Mouse (Mus musculus): ENCODE data around the gene Mypn. TPM values are rescaled to one million over a fixed set of nuclear protein-coding genes. Genes with fewer than 3 reads are reported as not detected.

Gene Mypn
- polyA plus RNA-seq, 2 experiments, result 0.03 to 0.05 TPM

DNA sequence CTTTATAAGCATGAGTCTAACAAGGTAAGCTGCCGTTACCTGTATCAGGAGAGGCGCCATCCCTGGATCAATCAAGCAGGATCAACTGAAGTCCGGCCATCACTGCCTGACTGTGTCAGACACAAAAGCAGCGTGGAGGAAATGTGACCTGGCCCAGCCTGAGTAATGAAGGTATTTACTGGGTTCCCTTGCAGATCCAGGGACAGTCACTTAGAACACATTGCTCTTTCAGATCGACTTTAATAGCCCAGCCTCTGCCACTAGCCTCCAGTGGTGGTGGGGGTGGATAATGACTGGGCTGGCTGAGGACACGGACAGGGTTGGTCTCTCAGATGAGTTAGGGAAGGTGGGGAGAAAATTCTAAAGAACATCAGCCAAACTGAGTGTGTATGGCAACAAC lies 5.1 kb upstream of the Mypn start:
- DNase-seq (ENCODE audit: low read depth in 3 of 3, low spot score in 3 of 3) (no peak), ATAC-seq (ENCODE audit: insufficient read depth) (no peak)
- Histone ChIP-seq H3K4me3 (ENCODE audit: insufficient read depth in 1 of 2, low read depth in 2 of 2, low read length in 2 of 2) (no peak overlapping the region), H3K27ac (no peak overlapping the region), H3K36me3 (replicated peaks; ENCODE audit: control insufficient read depth, insufficient read depth, low read depth) (no peaks in the 10 kb centered on the region), H3K9me3 (ENCODE audit: control insufficient read depth, low read length) (no peaks in the 10 kb centered on the region), H3K9ac (replicated peaks) (no peak overlapping the region), H3K4me1 (replicated peaks; ENCODE audit: control insufficient read depth in 2 of 2, insufficient read depth in 2 of 2, low read length in 1 of 2) (no peaks in the 10 kb centered on the region), H3K4me2 (ENCODE audit: low read depth) (no peak overlapping the region), H3K27me3 (ENCODE audit: control insufficient read depth, insufficient read depth, low read length) (no peaks in the 10 kb centered on the region)
- 64% methylated on average over 6 of the region's 6 CpGs for WGBS (ENCODE audit: insufficient replicate concordance)
- TF ChIP-seq EP300 (IDR thresholded peaks at IDR 0.05; ENCODE audit: low read depth), result no peak
- TF ChIP-seq CTCF (IDR thresholded peaks at IDR 0.05; ENCODE audit: low read depth), result no peak

DNA sequence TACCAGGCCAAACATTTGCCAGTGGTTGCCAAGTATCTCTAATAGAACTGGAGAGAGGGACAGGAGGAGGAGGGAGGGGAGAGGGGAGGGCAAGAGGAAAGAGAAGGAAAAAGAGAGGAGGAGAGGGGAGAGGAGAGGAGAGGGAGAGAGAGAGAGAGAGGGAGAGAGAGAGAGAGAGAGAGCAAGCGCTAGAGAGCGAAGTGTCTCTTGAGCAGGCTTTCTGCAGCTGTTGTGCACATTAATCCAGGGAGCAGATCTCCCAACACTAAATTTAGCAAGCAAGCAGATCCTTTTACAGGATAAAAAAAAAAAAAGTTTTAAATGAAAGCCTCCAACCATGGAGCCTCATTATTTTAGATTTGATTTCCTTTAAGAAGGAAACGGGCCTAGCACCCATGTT lies 750 bp downstream of the Mypn start:
- Histone ChIP-seq H3K27me3 (ENCODE audit: control insufficient read depth, insufficient read depth, low read length) (no peaks in the 10 kb centered on the region), H3K27ac (no peak overlapping the region), H3K4me2 (ENCODE audit: low read depth) (no peak overlapping the region), H3K4me3 (ENCODE audit: insufficient read depth in 1 of 2, low read depth in 2 of 2, low read length in 2 of 2) (no peak overlapping the region), H3K36me3 (replicated peaks; ENCODE audit: control insufficient read depth, insufficient read depth, low read depth) (no peaks in the 10 kb centered on the region), H3K4me1 (replicated peaks; ENCODE audit: control insufficient read depth in 2 of 2, insufficient read depth in 2 of 2, low read length in 1 of 2) (peaks cover 4 to 12% of the 10 kb centered on the region in 2 experiments), H3K9ac (replicated peaks) (no peak overlapping the region), H3K9me3 (ENCODE audit: control insufficient read depth, low read length) (no peaks in the 10 kb centered on the region)
- ATAC-seq (ENCODE audit: insufficient read depth) (no peak), DNase-seq (ENCODE audit: low read depth in 3 of 3, low spot score in 3 of 3) (no peak)
- WGBS (ENCODE audit: insufficient replicate concordance), result 75% methylated on average over 3 of the region's 3 CpGs
- no peak for TF ChIP-seq CTCF (IDR thresholded peaks at IDR 0.05; ENCODE audit: low read depth)
- no peak for TF ChIP-seq EP300 (IDR thresholded peaks at IDR 0.05; ENCODE audit: low read depth)

DNA sequence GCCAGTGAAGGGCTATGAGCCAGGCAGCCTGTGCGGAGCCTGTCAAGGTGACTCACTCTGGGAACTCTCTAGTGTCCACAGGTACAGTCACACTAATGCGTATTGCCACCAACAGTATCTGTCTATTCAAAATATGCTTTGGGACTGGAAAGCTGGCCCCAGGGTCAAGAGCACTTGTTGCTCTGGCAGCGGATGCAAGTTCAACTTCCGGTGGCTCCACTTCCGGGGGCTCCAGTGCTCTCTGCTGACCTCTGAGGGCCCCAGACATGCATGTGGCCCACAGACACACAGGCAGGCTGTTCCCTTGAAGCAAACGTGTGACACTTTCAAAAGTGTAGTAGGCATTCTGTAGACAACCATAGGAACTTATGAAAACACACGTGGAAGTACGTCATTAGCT lies 2.2 kb downstream of the Mypn start:
- Histone ChIP-seq H3K27ac (no peak overlapping the region), H3K4me2 (ENCODE audit: low read depth) (no peak overlapping the region), H3K4me1 (replicated peaks; ENCODE audit: control insufficient read depth in 2 of 2, insufficient read depth in 2 of 2, low read length in 1 of 2) (peaks cover 4 to 12% of the 10 kb centered on the region in 2 experiments), H3K27me3 (ENCODE audit: control insufficient read depth, insufficient read depth, low read length) (no peaks in the 10 kb centered on the region), H3K36me3 (replicated peaks; ENCODE audit: control insufficient read depth, insufficient read depth, low read depth) (no peaks in the 10 kb centered on the region), H3K9me3 (ENCODE audit: control insufficient read depth, low read length) (no peaks in the 10 kb centered on the region), H3K4me3 (ENCODE audit: insufficient read depth in 1 of 2, low read depth in 2 of 2, low read length in 2 of 2) (no peak overlapping the region), H3K9ac (replicated peaks) (no peak overlapping the region)
- WGBS (ENCODE audit: insufficient replicate concordance), result 73% methylated on average over 8 of the region's 8 CpGs
- TF ChIP-seq EP300 (IDR thresholded peaks at IDR 0.05; ENCODE audit: low read depth), result no peak
- TF ChIP-seq CTCF (IDR thresholded peaks at IDR 0.05; ENCODE audit: low read depth), result no peak
- DNase-seq (ENCODE audit: low read depth in 3 of 3, low spot score in 3 of 3), result no peak
- ATAC-seq (ENCODE audit: insufficient read depth), result no peak

DNA sequence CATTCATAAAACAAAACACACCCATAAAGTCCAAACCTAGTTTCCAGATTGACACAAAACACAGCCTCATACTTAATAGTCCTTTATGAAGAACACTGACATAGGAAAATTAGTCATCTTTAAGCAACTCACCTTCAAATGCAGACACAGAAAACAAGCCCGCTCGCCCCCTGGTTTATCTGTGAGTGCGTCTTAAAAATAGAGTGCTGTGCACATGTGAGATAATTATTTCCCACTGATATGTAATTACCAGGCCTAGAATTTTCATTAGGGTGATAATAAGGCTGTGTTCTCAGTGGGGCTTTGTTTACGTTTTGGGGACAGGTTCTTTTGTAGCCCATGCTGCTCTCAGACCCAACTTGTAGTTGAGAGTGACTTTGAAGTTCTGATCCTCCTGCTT lies 4.7 kb downstream of the Mypn start:
- Histone ChIP-seq H3K27me3 (ENCODE audit: control insufficient read depth, insufficient read depth, low read length) (no peaks in the 10 kb centered on the region), H3K9me3 (ENCODE audit: control insufficient read depth, low read length) (no peaks in the 10 kb centered on the region), H3K4me1 (replicated peaks; ENCODE audit: control insufficient read depth in 2 of 2, insufficient read depth in 2 of 2, low read length in 1 of 2) (peaks cover 4 to 12% of the 10 kb centered on the region in 2 experiments), H3K4me3 (ENCODE audit: insufficient read depth in 1 of 2, low read depth in 2 of 2, low read length in 2 of 2) (no peak overlapping the region), H3K9ac (replicated peaks) (peak overlapping the region; percentile 27), H3K4me2 (ENCODE audit: low read depth) (peak overlapping the region; percentile 31), H3K36me3 (replicated peaks; ENCODE audit: control insufficient read depth, insufficient read depth, low read depth) (no peaks in the 10 kb centered on the region), H3K27ac (no peak overlapping the region)
- peak; percentile 79 for ATAC-seq (ENCODE audit: insufficient read depth)
- WGBS (ENCODE audit: insufficient replicate concordance), result 18% methylated on average over 4 of the region's 4 CpGs
- TF ChIP-seq EP300 (IDR thresholded peaks at IDR 0.05; ENCODE audit: low read depth) (peak; percentile 78), CTCF (IDR thresholded peaks at IDR 0.05; ENCODE audit: low read depth) (no peak)
- DNase-seq (ENCODE audit: low read depth in 3 of 3, low spot score in 3 of 3), result peak; percentile 27 to 51 (median 37)

DNA sequence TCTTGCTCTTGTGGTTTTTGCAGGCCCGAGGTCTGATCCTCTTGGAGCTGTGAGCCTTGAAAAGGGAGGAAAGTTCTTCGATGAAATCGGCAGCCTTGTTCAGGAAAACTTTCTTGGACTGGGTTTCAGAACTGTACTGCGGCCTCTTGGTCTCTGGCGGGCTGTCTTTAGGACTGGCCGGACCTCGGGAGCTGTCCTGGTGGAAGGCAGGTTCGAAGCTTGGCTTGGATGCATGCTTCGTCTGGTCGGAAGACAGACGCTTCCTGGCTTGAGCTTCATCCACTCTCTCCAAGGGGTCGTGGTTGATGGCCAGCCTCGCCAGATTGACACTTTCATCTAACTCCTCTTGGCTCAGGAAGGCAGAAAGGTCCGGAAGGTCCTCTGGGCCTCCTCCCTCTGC lies 11.0 kb downstream of the Mypn start:
- H3K27me3 ChIP-seq (ENCODE audit: control insufficient read depth, insufficient read depth, low read length), result no peaks in the 10 kb centered on the region
- no peak overlapping the region for H3K27ac ChIP-seq
- WGBS (ENCODE audit: insufficient replicate concordance), result 73% methylated on average over 14 of the region's 14 CpGs
- no peak overlapping the region for H3K9ac ChIP-seq (replicated peaks)
- TF ChIP-seq CTCF (IDR thresholded peaks at IDR 0.05; ENCODE audit: low read depth) (no peak), EP300 (IDR thresholded peaks at IDR 0.05; ENCODE audit: low read depth) (no peak)
- no peaks in the 10 kb centered on the region for H3K4me1 ChIP-seq (replicated peaks; ENCODE audit: control insufficient read depth in 2 of 2, insufficient read depth in 2 of 2, low read length in 1 of 2)
- H3K36me3 ChIP-seq (replicated peaks; ENCODE audit: control insufficient read depth, insufficient read depth, low read depth), result no peaks in the 10 kb centered on the region
- DNase-seq (ENCODE audit: low read depth in 3 of 3, low spot score in 3 of 3), result no peak
- H3K9me3 ChIP-seq (ENCODE audit: control insufficient read depth, low read length), result no peaks in the 10 kb centered on the region
- ATAC-seq (ENCODE audit: insufficient read depth), result no peak
- H3K4me3 ChIP-seq (ENCODE audit: insufficient read depth in 1 of 2, low read depth in 2 of 2, low read length in 2 of 2), result no peak overlapping the region
- no peak overlapping the region for H3K4me2 ChIP-seq (ENCODE audit: low read depth)

Data from liver, embryonic 14.5 days (tissue).